8 mouse cellular contexts compared by ENCODE assay signal in genomic region chr1:36920726-36921125, GRCm38 (mm10). TPM values are rescaled to one million over a fixed set of nuclear protein-coding genes. Genes with fewer than 3 reads are reported as not detected.
DNase-seq lines count a peak whose midpoint lies in the region; ATAC-seq lines count a peak whose summit lies in the region.

No protein-coding gene starts in this region.

- no peaks in the 10 kb centered on the region; the same call in 1 of the 2 replicates for H3K4me1 ChIP-seq in hindbrain, embryonic 11.5 days (replicated peaks; ENCODE audit: control insufficient read depth, insufficient read depth, low read length)
- H3K4me1 ChIP-seq in hindbrain, embryonic 14.5 days (replicated peaks; ENCODE audit: control insufficient read depth, insufficient read depth, low read length), result peaks cover 36% of the 10 kb centered on the region
- H3K4me1 ChIP-seq in heart, embryonic 13.5 days, result peaks cover 82% of the 10 kb centered on the region
- H3K4me1 ChIP-seq in limb, embryonic 15.5 days, result peaks cover 23% of the 10 kb centered on the region

- H3K27ac ChIP-seq in hindbrain, embryonic 11.5 days (ENCODE audit: low read depth, low read length), result 0 out of 2 replicates have a peak overlapping the region, but pooled peaks have one; percentile 10
- H3K27ac ChIP-seq in hindbrain, embryonic 14.5 days, result no peak overlapping the region
- H3K27ac ChIP-seq in heart, embryonic 13.5 days (replicated peaks), result peak overlapping the region; percentile 88
- H3K27ac ChIP-seq in limb, embryonic 15.5 days, result peak overlapping the region; percentile 50; the same call in 1 of the 2 replicates

- no peak overlapping the region for H3K4me2 ChIP-seq in hindbrain, embryonic 11.5 days (replicated peaks; ENCODE audit: low read depth, low read length)
- H3K4me2 ChIP-seq in hindbrain, embryonic 14.5 days (replicated peaks), result no peak overlapping the region
- peak overlapping the region; percentile 8 for H3K4me2 ChIP-seq in heart, embryonic 13.5 days
- no peak overlapping the region for H3K4me2 ChIP-seq in limb, embryonic 15.5 days

- no peak for ATAC-seq in hindbrain, embryonic 11.5 days (ENCODE audit: low FRiP score)
- no peak for ATAC-seq in hindbrain, embryonic 14.5 days (ENCODE audit: low FRiP score)
- no peak for ATAC-seq in heart, embryonic 13.5 days (ENCODE audit: extremely low read depth, insufficient number of reproducible peaks, low FRiP score, low TSS enrichment)
- ATAC-seq in limb, embryonic 15.5 days (ENCODE audit: insufficient number of reproducible peaks, low FRiP score, low TSS enrichment, low read depth), result no peak
- ATAC-seq in granulocyte monocyte progenitor cell, adult 5-6 weeks (replicated peaks; ENCODE audit: poor library complexity, severe bottlenecking), result no peak

- H3K9ac ChIP-seq in hindbrain, embryonic 11.5 days (ENCODE audit: low read depth, low read length), result no peak overlapping the region
- no peak overlapping the region for H3K9ac ChIP-seq in hindbrain, embryonic 14.5 days
- no peak overlapping the region for H3K9ac ChIP-seq in heart, embryonic 13.5 days
- H3K9ac ChIP-seq in limb, embryonic 15.5 days, result no peak overlapping the region

- no peak for DNase-seq in hindbrain, embryonic 11.5 days (ENCODE audit: low spot score)
- no peak for DNase-seq in hindbrain, embryonic 14.5 days (ENCODE audit: low spot score)
- DNase-seq in NIH3T3 (ENCODE audit: low read depth), result peak; percentile 63
- DNase-seq in cerebellum, postnatal 4 days (ENCODE audit: low spot score in 2 of 2), result no peak
- no peak for DNase-seq in ovary, postnatal 36 days (ENCODE audit: low spot score)

- H3K4me3 ChIP-seq in hindbrain, embryonic 11.5 days (ENCODE audit: low read depth, low read length), result no peak overlapping the region
- no peak overlapping the region for H3K4me3 ChIP-seq in hindbrain, embryonic 14.5 days (replicated peaks; ENCODE audit: low read length)
- no peak overlapping the region for H3K4me3 ChIP-seq in heart, embryonic 13.5 days
- no peak overlapping the region for H3K4me3 ChIP-seq in limb, embryonic 15.5 days

- H3K9me3 ChIP-seq in hindbrain, embryonic 11.5 days (ENCODE audit: control insufficient read depth, low read length), result no peaks in the 10 kb centered on the region
- H3K9me3 ChIP-seq in hindbrain, embryonic 14.5 days (ENCODE audit: control insufficient read depth, low read length), result no peaks in the 10 kb centered on the region
- no peaks in the 10 kb centered on the region for H3K9me3 ChIP-seq in heart, embryonic 13.5 days
- H3K9me3 ChIP-seq in limb, embryonic 15.5 days, result no peaks in the 10 kb centered on the region

- 77% methylated on average over 4 of the region's 4 CpGs for WGBS in hindbrain, embryonic 11.5 days
- WGBS in hindbrain, embryonic 14.5 days, result 77% methylated on average over 4 of the region's 4 CpGs
- 17% methylated on average over 4 of the region's 4 CpGs for WGBS in heart, embryonic 13.5 days
- 34% methylated on average over 4 of the region's 4 CpGs for WGBS in limb, embryonic 15.5 days

- H3K27me3 ChIP-seq in hindbrain, embryonic 11.5 days (ENCODE audit: control insufficient read depth, insufficient read depth, low read length), result no peaks in the 10 kb centered on the region
- no peaks in the 10 kb centered on the region for H3K27me3 ChIP-seq in hindbrain, embryonic 14.5 days (ENCODE audit: control insufficient read depth, insufficient read depth, low read length)
- H3K27me3 ChIP-seq in heart, embryonic 13.5 days (replicated peaks), result no peaks in the 10 kb centered on the region
- H3K27me3 ChIP-seq in limb, embryonic 15.5 days, result no peaks in the 10 kb centered on the region

- no peaks in the 10 kb centered on the region for H3K36me3 ChIP-seq in hindbrain, embryonic 11.5 days (ENCODE audit: control insufficient read depth, insufficient read depth, low read length)
- H3K36me3 ChIP-seq in hindbrain, embryonic 14.5 days (replicated peaks; ENCODE audit: control insufficient read depth, insufficient read depth), result no peaks in the 10 kb centered on the region
- no peaks in the 10 kb centered on the region for H3K36me3 ChIP-seq in heart, embryonic 13.5 days
- no peaks in the 10 kb centered on the region for H3K36me3 ChIP-seq in limb, embryonic 15.5 days

RNA-seq across cellular contexts. Expression of gene Tmem131, which starts 22.7 kb away (rescaled TPM):
- polyA plus RNA-seq in hindbrain, embryonic 11.5 days (2014; fragmentation: Nextera tagmentation; extraction: Ambion mirVana), result 15.9 and 17.9 TPM in 2 replicates
- polyA plus RNA-seq in hindbrain, embryonic 14.5 days (2014; fragmentation: Nextera tagmentation; extraction: Ambion mirVana), result 21.7 and 22.2 TPM in 2 replicates
- polyA plus RNA-seq in heart, embryonic 13.5 days (2015; fragmentation: Nextera tagmentation; extraction: Ambion mirVana), result 5.8 and 6.5 TPM in 2 replicates
- polyA plus RNA-seq in limb, embryonic 15.5 days (2015; fragmentation: Nextera tagmentation; extraction: Ambion mirVana), result 11.2 and 13.3 TPM in 2 replicates
- total RNA-seq in granulocyte monocyte progenitor cell, adult 5-6 weeks (2014; fragmentation: Nextera tagmentation), result 30.8 and 35.4 TPM in 2 replicates
- total RNA-seq in granulocyte monocyte progenitor cell, adult 5-6 weeks (2017), result 12.9 and 13.4 TPM in 2 replicates
